Mouse (Mus musculus) embryonic facial prominence, embryonic 12.5 days (tissue): ENCODE results near the gene Wwc1. TPM values are rescaled to one million over a fixed set of nuclear protein-coding genes. Genes with fewer than 3 reads are reported as not detected.

Experiments
- ATAC-seq: fragments of 200-750 bp; cut with Nextera tagmentation; 2 replicates; pipeline ENCODE4 v1.8.0; 2017; ENCODE audit not compliant: insufficient number of reproducible peaks, insufficient read depth, low FRiP score, low TSS enrichment
- H3K27ac ChIP-seq: fragments of 300-500 bp; sonication (generic); 2 replicates; pipeline ENCODE4 v1.5.1; 2016; ENCODE audit warnings: mild to moderate bottlenecking
- H3K27me3 ChIP-seq: fragments of 300-500 bp; sonication (generic); 2 replicates; pipeline ENCODE4 v1.6.1; 2016; ENCODE audit warnings: mild to moderate bottlenecking, moderate library complexity
- H3K36me3 ChIP-seq: fragments of 300-500 bp; sonication (generic); 2 replicates; pipeline ENCODE4 v1.6.1; 2016; ENCODE audit warnings: mild to moderate bottlenecking
- H3K4me1 ChIP-seq: fragments of 300-500 bp; sonication (generic); 2 replicates; pipeline ENCODE4 v1.6.1; 2016
- H3K4me2 ChIP-seq: fragments of 300-500 bp; sonication (generic); replicated peaks from 2 replicates; pipeline ENCODE4 v1.6.1; 2016; ENCODE audit warnings: mild to moderate bottlenecking, moderate library complexity
- H3K4me3 ChIP-seq: fragments of 300-500 bp; sonication (generic); 2 replicates; pipeline ENCODE4 v1.5.1; 2016; ENCODE audit warnings: mild to moderate bottlenecking
- H3K9ac ChIP-seq: fragments of 300-500 bp; sonication (generic); 2 replicates; pipeline ENCODE4 v1.6.1; 2016; ENCODE audit warnings: mild to moderate bottlenecking, moderate library complexity
- H3K9me3 ChIP-seq: fragments of 300-500 bp; sonication (generic); 2 replicates; pipeline ENCODE4 v1.6.1; 2016; ENCODE audit warnings: mild to moderate bottlenecking, moderate library complexity
- WGBS: fragments of 180-500 bp; shearing (Covaris S2); methylation state at CpG from one replicate; pipeline ENCODE4 v1.1.7; 2016; 5-methylcytosine and 5-hydroxymethylcytosine counted together
- polyA plus RNA-seq: library from polyadenylated mRNA; unstranded; fragments of >200 nt; fragmentation: Nextera tagmentation; extraction: Ambion mirVana; gene quantifications from 2 replicates; pipeline ENCODE4 v1.2.1, GENCODE M21; 2016

The Wwc1 gene
- polyA plus RNA-seq, 1 experiment from 2014 or later, result 5.7 TPM

- no peaks in the 10 kb centered on the region for H3K36me3 ChIP-seq
- no peak overlapping the region for H3K27ac ChIP-seq
- no peak overlapping the region for H3K9ac ChIP-seq
- H3K4me3 ChIP-seq, result no peak overlapping the region
- 87% methylated on average over 19 of the region's 19 CpGs for WGBS
- H3K27me3 ChIP-seq, result no peaks in the 10 kb centered on the region; the same call in 1 of the 2 replicates
- peaks cover 12% of the 10 kb centered on the region for H3K4me1 ChIP-seq
- no peak overlapping the region for H3K4me2 ChIP-seq
- H3K9me3 ChIP-seq, result no peaks in the 10 kb centered on the region
- ATAC-seq, result no peak
Observed at GRCm38 (mm10) chr11:35970806-35971705, 9.3 kb downstream of the Wwc1 start.

GRCm38 (mm10) chr11:35968291-35968690 is 12.0 kb downstream of the Wwc1 start:
- H3K4me3 ChIP-seq, result no peak overlapping the region
- no peaks in the 10 kb centered on the region for H3K9me3 ChIP-seq
- H3K4me1 ChIP-seq, result peaks cover 10% of the 10 kb centered on the region
- H3K27me3 ChIP-seq, result no peaks in the 10 kb centered on the region
- no peak overlapping the region for H3K9ac ChIP-seq
- H3K36me3 ChIP-seq, result no peaks in the 10 kb centered on the region
- H3K4me2 ChIP-seq, result no peak overlapping the region
- H3K27ac ChIP-seq, result no peak overlapping the region
- ATAC-seq, result no peak
- WGBS, result 88% methylated on average over 10 of the region's 10 CpGs

- no peaks in the 10 kb centered on the region for H3K9me3 ChIP-seq
- no peak for ATAC-seq
- WGBS, result 80% methylated on average over 9 of the region's 9 CpGs
- no peak overlapping the region for H3K9ac ChIP-seq
- H3K4me1 ChIP-seq, result no peaks in the 10 kb centered on the region
- no peak overlapping the region for H3K4me3 ChIP-seq
- no peak overlapping the region for H3K4me2 ChIP-seq
- no peak overlapping the region for H3K27ac ChIP-seq
- H3K27me3 ChIP-seq, result no peaks in the 10 kb centered on the region
- H3K36me3 ChIP-seq, result no peaks in the 10 kb centered on the region
Observed at GRCm38 (mm10) chr11:35963981-35964549, 16.3 kb downstream of the Wwc1 start.

- Histone ChIP-seq H3K4me1 (no peaks in the 10 kb centered on the region), H3K9me3 (no peaks in the 10 kb centered on the region), H3K36me3 (no peaks in the 10 kb centered on the region), H3K4me3 (no peak overlapping the region), H3K4me2 (no peak overlapping the region), H3K9ac (no peak overlapping the region), H3K27me3 (no peaks in the 10 kb centered on the region), H3K27ac (no peak overlapping the region)
- no peak for ATAC-seq
- 44% methylated on average over 2 of the region's 2 CpGs for WGBS
Observed at GRCm38 (mm10) chr11:35963554-35963953, 16.8 kb downstream of the Wwc1 start.

GRCm38 (mm10) chr11:35962431-35962830 is 17.9 kb downstream of the Wwc1 start:
- Histone ChIP-seq H3K4me3 (no peak overlapping the region), H3K9me3 (no peaks in the 10 kb centered on the region), H3K27ac (no peak overlapping the region), H3K9ac (no peak overlapping the region), H3K27me3 (no peaks in the 10 kb centered on the region), H3K4me2 (no peak overlapping the region), H3K4me1 (no peaks in the 10 kb centered on the region), H3K36me3 (no peaks in the 10 kb centered on the region)
- 85% methylated on average over 2 of the region's 2 CpGs for WGBS
- ATAC-seq, result no peak

- H3K36me3 ChIP-seq, result no peaks in the 10 kb centered on the region
- no peak overlapping the region for H3K4me3 ChIP-seq
- H3K4me2 ChIP-seq, result no peak overlapping the region
- no peak overlapping the region for H3K27ac ChIP-seq
- no peaks in the 10 kb centered on the region for H3K4me1 ChIP-seq
- H3K9ac ChIP-seq, result no peak overlapping the region
- 91% methylated on average over 3 of the region's 3 CpGs for WGBS
- no peak for ATAC-seq
- no peaks in the 10 kb centered on the region for H3K9me3 ChIP-seq
- H3K27me3 ChIP-seq, result no peaks in the 10 kb centered on the region
Observed at GRCm38 (mm10) chr11:35959270-35959669, 21.1 kb downstream of the Wwc1 start.

GRCm38 (mm10) chr11:35955572-35955971 is 24.8 kb downstream of the Wwc1 start:
- Histone ChIP-seq H3K27me3 (no peaks in the 10 kb centered on the region), H3K9me3 (no peaks in the 10 kb centered on the region), H3K36me3 (no peaks in the 10 kb centered on the region), H3K4me2 (no peak overlapping the region), H3K4me1 (0 out of 2 replicates have a peak, but pooled peaks cover under 1% of the 10 kb centered on the region), H3K27ac (no peak overlapping the region), H3K9ac (no peak overlapping the region), H3K4me3 (no peak overlapping the region)
- ATAC-seq, result no peak
- WGBS, result 68% methylated on average over 3 of the region's 3 CpGs

GRCm38 (mm10) chr11:35953179-35953578 is 27.1 kb downstream of the Wwc1 start:
- WGBS, result 93% methylated on average over 4 of the region's 4 CpGs
- Histone ChIP-seq H3K27ac (no peak overlapping the region), H3K4me2 (no peak overlapping the region), H3K36me3 (no peaks in the 10 kb centered on the region), H3K9ac (no peak overlapping the region), H3K27me3 (no peaks in the 10 kb centered on the region), H3K4me1 (peaks cover 7% of the 10 kb centered on the region; the same call in 1 of the 2 replicates), H3K9me3 (no peaks in the 10 kb centered on the region), H3K4me3 (no peak overlapping the region)
- no peak for ATAC-seq

- H3K4me3 ChIP-seq, result no peak overlapping the region
- 0 out of 2 replicates have a peak, but pooled peaks cover 1% of the 10 kb centered on the region for H3K9me3 ChIP-seq
- no peak for ATAC-seq
- no peaks in the 10 kb centered on the region for H3K36me3 ChIP-seq
- H3K27me3 ChIP-seq, result no peaks in the 10 kb centered on the region
- H3K27ac ChIP-seq, result no peak overlapping the region
- WGBS, result 57% methylated on average over 4 of the region's 4 CpGs
- no peak overlapping the region for H3K9ac ChIP-seq
- H3K4me1 ChIP-seq, result peaks cover 7% of the 10 kb centered on the region; the same call in 1 of the 2 replicates
- no peak overlapping the region for H3K4me2 ChIP-seq
Observed at GRCm38 (mm10) chr11:35951727-35952065, 28.6 kb downstream of the Wwc1 start.

GRCm38 (mm10) chr11:35951058-35951726 is 29.1 kb downstream of the Wwc1 start:
- no peaks in the 10 kb centered on the region for H3K27me3 ChIP-seq
- no peak overlapping the region for H3K4me2 ChIP-seq
- ATAC-seq, result no peak
- WGBS, result 78% methylated on average over 15 of the region's 15 CpGs
- 0 out of 2 replicates have a peak, but pooled peaks cover 3% of the 10 kb centered on the region for H3K9me3 ChIP-seq
- H3K4me1 ChIP-seq, result peaks cover 7% of the 10 kb centered on the region; the same call in 1 of the 2 replicates
- H3K9ac ChIP-seq, result no peak overlapping the region
- H3K36me3 ChIP-seq, result no peaks in the 10 kb centered on the region
- H3K27ac ChIP-seq, result no peak overlapping the region
- H3K4me3 ChIP-seq, result no peak overlapping the region

- no peak overlapping the region for H3K4me2 ChIP-seq
- WGBS, result 74% methylated on average over 7 of the region's 7 CpGs
- no peak overlapping the region; the same call in 1 of the 2 replicates for H3K9ac ChIP-seq
- peaks cover 7% of the 10 kb centered on the region; the same call in 1 of the 2 replicates for H3K4me1 ChIP-seq
- no peaks in the 10 kb centered on the region for H3K36me3 ChIP-seq
- no peak overlapping the region for H3K27ac ChIP-seq
- no peak overlapping the region for H3K4me3 ChIP-seq
- no peaks in the 10 kb centered on the region for H3K27me3 ChIP-seq
- no peak for ATAC-seq
- H3K9me3 ChIP-seq, result 0 out of 2 replicates have a peak, but pooled peaks cover 3% of the 10 kb centered on the region
Observed at GRCm38 (mm10) chr11:35950466-35950865, 29.9 kb downstream of the Wwc1 start.
